Mouse (Mus musculus): ENCODE results near the gene Clec16a.

Clec16a gene

GRCm38 (mm10) chr16:10544995-10545622, at the start of gene Clec16a:
Gene Clec16a (plus strand): TSS chr16:10545339.
- DNase-seq, result peak; percentile 97 to 98

- DNase-seq, result no peak
Measured at GRCm38 (mm10) chr16:10495824-10496298, 49.3 kb upstream of the Clec16a start.

- DNase-seq, result peak in 1 of 2 experiments; percentile 19
Measured at GRCm38 (mm10) chr16:10498096-10498602, 47.0 kb upstream of the Clec16a start.

- no peak for DNase-seq
Measured at GRCm38 (mm10) chr16:10499122-10499521, 46.0 kb upstream of the Clec16a start.

- DNase-seq, result peak in 1 of 2 experiments; percentile 17
Measured at GRCm38 (mm10) chr16:10501865-10502264, 43.3 kb upstream of the Clec16a start.

- DNase-seq, result no peak
Measured at GRCm38 (mm10) chr16:10503058-10503457, 42.1 kb upstream of the Clec16a start.

GRCm38 (mm10) chr16:10507445-10507844, 37.7 kb upstream of the Clec16a start:
- no peak for DNase-seq

GRCm38 (mm10) chr16:10508691-10509090, 36.4 kb upstream of the Clec16a start:
- no peak for DNase-seq

GRCm38 (mm10) chr16:10510477-10511133, 34.5 kb upstream of the Clec16a start:
- no peak for DNase-seq

GRCm38 (mm10) chr16:10511134-10511520, 34.0 kb upstream of the Clec16a start:
- no peak for DNase-seq

GRCm38 (mm10) chr16:10515953-10516572, 29.1 kb upstream of the Clec16a start:
- DNase-seq, result peak in 1 of 2 experiments; percentile 13

- DNase-seq, result peak in 1 of 2 experiments; percentile 24
Measured at GRCm38 (mm10) chr16:10518030-10518429, 27.1 kb upstream of the Clec16a start.

- peak; percentile 68 to 78 for DNase-seq
Measured at GRCm38 (mm10) chr16:10520908-10521614, 24.1 kb upstream of the Clec16a start.

GRCm38 (mm10) chr16:10522811-10523210, 22.3 kb upstream of the Clec16a start:
- peak; percentile 71 to 77 for DNase-seq

GRCm38 (mm10) chr16:10523650-10524049, 21.5 kb upstream of the Clec16a start:
- DNase-seq, result no peak

GRCm38 (mm10) chr16:10524866-10525609, 20.1 kb upstream of the Clec16a start:
- DNase-seq, result no peak

GRCm38 (mm10) chr16:10525610-10525980, 19.5 kb upstream of the Clec16a start:
- DNase-seq, result no peak

- DNase-seq, result no peak
Measured at GRCm38 (mm10) chr16:10527046-10527644, 18.0 kb upstream of the Clec16a start.

GRCm38 (mm10) chr16:10528382-10528781, 16.8 kb upstream of the Clec16a start:
- DNase-seq, result no peak

- no peak for DNase-seq
Measured at GRCm38 (mm10) chr16:10530179-10530578, 15.0 kb upstream of the Clec16a start.

- no peak for DNase-seq
Measured at GRCm38 (mm10) chr16:10533781-10534180, 11.4 kb upstream of the Clec16a start.

GRCm38 (mm10) chr16:10534567-10534966, 10.6 kb upstream of the Clec16a start:
- DNase-seq, result no peak
